Mouse (Mus musculus) granulocyte monocyte progenitor cell, adult 5-6 weeks (primary cell): ENCODE data around the gene Slc17a2. TPM values are rescaled to one million over a fixed set of nuclear protein-coding genes. Genes with fewer than 3 reads are reported as not detected.
"Not testable (repeated sequence)": the region's sequence is repeated elsewhere in the genome, so short reads cannot be mapped to it uniquely, and the experiment has no call there.

Experiments used
- ATAC-seq: replicated peaks from 2 replicates; pipeline ENCODE4 v1.8.0; 2016; ENCODE audit warnings: mild to moderate bottlenecking, moderate TSS enrichment, inconsistent platforms; ENCODE audit not compliant: poor library complexity, severe bottlenecking
- total RNA-seq, 2 experiments: library from RNA; stranded (forward) in 1 of 2; stranded (reverse) in 1 of 2; fragments of 200-712, 200-1000 nt in 1 of 2; fragments of >200 nt in 1 of 2; fragmentation: Nextera tagmentation in 1 of 2; gene quantifications; 2 replicates each; pipeline ENCODE4 v1.2.3; 2014 to 2017

The Slc17a2 gene
- total RNA-seq (2014; fragmentation: Nextera tagmentation): not detected in 2 replicates
- not detected in 2 replicates for total RNA-seq (2017)

GRCm38 (mm10) chr13:23806422-23807052 lies at the start of gene Slc17a2:
Gene Slc17a2, plus strand, starts transcription at chr13:23806993.
- ATAC-seq: no peak

GRCm38 (mm10) chr13:23757211-23757773 lies 49.5 kb upstream of the Slc17a2 start:
- ATAC-seq: no peak

- no peak for ATAC-seq
These were observed 48.9 kb upstream of the Slc17a2 start for GRCm38 (mm10) chr13:23757921-23758320.

GRCm38 (mm10) chr13:23759251-23759771 lies 47.5 kb upstream of the Slc17a2 start:
- ATAC-seq: no peak

- ATAC-seq: no peak
These were observed 46.9 kb upstream of the Slc17a2 start for GRCm38 (mm10) chr13:23759916-23760239.

- ATAC-seq: 0 out of 2 replicates have a peak, but pooled peaks have one; percentile 3
These were observed 46.4 kb upstream of the Slc17a2 start for GRCm38 (mm10) chr13:23760240-23760971.

- ATAC-seq: peak; percentile 51
These were observed 45.6 kb upstream of the Slc17a2 start, which contains the start of gene Hist1h4a for GRCm38 (mm10) chr13:23760972-23761864. Gene Hist1h4a, minus strand, starts transcription at chr13:23761230.

GRCm38 (mm10) chr13:23761871-23762821 lies 44.6 kb upstream of the Slc17a2 start, which contains the start of gene Hist1h3a:
Gene Hist1h3a, minus strand, starts transcription at chr13:23762386.
- ATAC-seq: peak; percentile 33

- ATAC-seq: no peak
These were observed 43.6 kb upstream of the Slc17a2 start for GRCm38 (mm10) chr13:23763242-23763585.

- peak; percentile 49 for ATAC-seq
These were observed 43.0 kb upstream of the Slc17a2 start, which contains the start of gene Hist1h1a for GRCm38 (mm10) chr13:23763586-23764323. Gene Hist1h1a, plus strand, starts transcription at chr13:23763666.

GRCm38 (mm10) chr13:23764324-23765171 lies 42.2 kb upstream of the Slc17a2 start:
- ATAC-seq: no peak

- ATAC-seq: no peak
These were observed 41.6 kb upstream of the Slc17a2 start for GRCm38 (mm10) chr13:23765172-23765513.

- no peak for ATAC-seq
These were observed 40.0 kb upstream of the Slc17a2 start for GRCm38 (mm10) chr13:23766772-23767171.

GRCm38 (mm10) chr13:23768834-23769397 lies 37.9 kb upstream of the Slc17a2 start:
- ATAC-seq: peak; percentile 46

GRCm38 (mm10) chr13:23769613-23770012 lies 37.2 kb upstream of the Slc17a2 start, which contains the start of gene Trim38:
Gene Trim38, plus strand, starts transcription at chr13:23769913.
- ATAC-seq: not testable (repeated sequence)

GRCm38 (mm10) chr13:23772561-23773313 lies 34.1 kb upstream of the Slc17a2 start:
- peak; percentile 65 for ATAC-seq
